Mouse (Mus musculus) lung, postnatal 0 days (tissue): ENCODE data around the gene Fndc3b.

Source experiments
- CTCF ChIP-seq: IDR thresholded peaks from 2 replicates; pipeline ENCODE4 v1.5.1; 2016; ENCODE audit warnings: antibody characterized with exemption, mild to moderate bottlenecking
- EP300 ChIP-seq: IDR thresholded peaks from 2 replicates; pipeline ENCODE4 v1.6.1; 2016; ENCODE audit warnings: antibody characterized with exemption, mild to moderate bottlenecking, control low read depth

DNA sequence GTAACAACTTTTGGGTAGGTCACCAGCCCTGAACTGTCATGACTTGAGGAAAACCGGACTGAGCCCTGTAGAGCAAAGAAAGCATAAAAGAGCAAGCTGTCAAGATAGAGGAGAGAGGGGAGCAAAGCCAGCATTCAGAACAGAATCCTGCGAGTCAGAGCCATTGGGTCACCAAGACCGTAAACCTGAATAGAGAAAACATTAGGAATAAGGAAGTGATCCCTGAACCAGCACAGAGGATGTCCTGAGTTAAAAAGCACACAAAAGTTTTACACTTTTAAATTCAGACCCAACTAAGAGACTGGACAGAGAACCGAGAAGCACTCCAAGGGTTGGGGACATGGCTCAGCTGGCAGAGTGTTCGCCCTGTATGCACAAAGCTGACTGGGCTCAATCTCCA is 24.0 kb upstream of the Fndc3b start:
- no peak for TF ChIP-seq EP300
- no peak for TF ChIP-seq CTCF
